Mouse (Mus musculus): ENCODE data around the gene Terb2. TPM values are rescaled to one million over a fixed set of nuclear protein-coding genes. Genes with fewer than 3 reads are reported as not detected.

Gene Terb2
- polyA plus RNA-seq, 1 experiment from 2014 or later = not detected

- Histone ChIP-seq H3K4me2 (no peak overlapping the region), H3K9me3 (replicated peaks) (no peaks in the 10 kb centered on the region), H3K36me3 (no peaks in the 10 kb centered on the region), H3K4me3 (replicated peaks) (no peak overlapping the region), H3K9ac (no peak overlapping the region), H3K4me1 (peaks cover 14% of the 10 kb centered on the region), H3K27ac (no peak overlapping the region), H3K27me3 (no peaks in the 10 kb centered on the region)
- no peak for ATAC-seq (replicated peaks; ENCODE audit: low FRiP score)
Observed at GRCm38 (mm10) chr2:122236321-122236720, 50.2 kb downstream of the Terb2 start.

GRCm38 (mm10) chr2:122237891-122238470 is 51.9 kb downstream of the Terb2 start:
- 87% methylated on average over 2 of the region's 2 CpGs for WGBS

GRCm38 (mm10) chr2:122240735-122241134 is 54.7 kb downstream of the Terb2 start:
- Histone ChIP-seq H3K4me2 (no peak overlapping the region), H3K9me3 (replicated peaks) (no peaks in the 10 kb centered on the region), H3K4me1 (peaks cover 13% of the 10 kb centered on the region; the same call in 1 of the 2 replicates), H3K36me3 (no peaks in the 10 kb centered on the region), H3K9ac (no peak overlapping the region), H3K27ac (no peak overlapping the region), H3K4me3 (replicated peaks) (no peak overlapping the region), H3K27me3 (no peaks in the 10 kb centered on the region)
- no peak for ATAC-seq (replicated peaks; ENCODE audit: low FRiP score)

More at GRCm38 (mm10) chr2:122237891-122238470, 51.9 kb downstream of the Terb2 start:
- Histone ChIP-seq H3K9me3 (replicated peaks) (no peaks in the 10 kb centered on the region), H3K4me1 (peaks cover 14% of the 10 kb centered on the region), H3K27ac (no peak overlapping the region), H3K36me3 (no peaks in the 10 kb centered on the region), H3K27me3 (no peaks in the 10 kb centered on the region), H3K9ac (no peak overlapping the region), H3K4me2 (no peak overlapping the region), H3K4me3 (replicated peaks) (no peak overlapping the region)
- ATAC-seq (replicated peaks; ENCODE audit: low FRiP score) = no peak

GRCm38 (mm10) chr2:122241226-122241625 is 55.2 kb downstream of the Terb2 start:
- Histone ChIP-seq H3K4me1 (peaks cover 12% of the 10 kb centered on the region; the same call in 1 of the 2 replicates), H3K27ac (no peak overlapping the region), H3K4me3 (replicated peaks) (no peak overlapping the region), H3K36me3 (no peaks in the 10 kb centered on the region), H3K9me3 (replicated peaks) (no peaks in the 10 kb centered on the region), H3K4me2 (no peak overlapping the region), H3K27me3 (no peaks in the 10 kb centered on the region), H3K9ac (no peak overlapping the region)
- no peak for ATAC-seq (replicated peaks; ENCODE audit: low FRiP score)
- 87% methylated on average over 4 of the region's 4 CpGs for WGBS

- H3K36me3 ChIP-seq = no peaks in the 10 kb centered on the region
- no peaks in the 10 kb centered on the region for H3K9me3 ChIP-seq (replicated peaks)
- no peak for ATAC-seq (replicated peaks; ENCODE audit: low FRiP score)
- 62% methylated on average over 6 of the region's 6 CpGs for WGBS
- H3K27me3 ChIP-seq = no peaks in the 10 kb centered on the region
- H3K4me2 ChIP-seq = no peak overlapping the region
- no peak overlapping the region for H3K4me3 ChIP-seq (replicated peaks)
- peaks cover 10% of the 10 kb centered on the region; the same call in 1 of the 2 replicates for H3K4me1 ChIP-seq
- H3K27ac ChIP-seq = no peak overlapping the region
- no peak overlapping the region for H3K9ac ChIP-seq
Observed at GRCm38 (mm10) chr2:122241935-122242334, 55.9 kb downstream of the Terb2 start.

- Histone ChIP-seq H3K36me3 (no peaks in the 10 kb centered on the region), H3K4me2 (no peak overlapping the region), H3K27ac (0 out of 2 replicates have a peak overlapping the region, but pooled peaks have one; percentile 48), H3K9ac (no peak overlapping the region), H3K27me3 (no peaks in the 10 kb centered on the region), H3K4me3 (replicated peaks) (no peak overlapping the region), H3K4me1 (peaks cover 10% of the 10 kb centered on the region; the same call in 1 of the 2 replicates), H3K9me3 (replicated peaks) (no peaks in the 10 kb centered on the region)
- 1% methylated on average over 3 of the region's 3 CpGs for WGBS
- ATAC-seq (replicated peaks; ENCODE audit: low FRiP score) = peak; percentile 80
Observed at GRCm38 (mm10) chr2:122243671-122244131, 57.6 kb downstream of the Terb2 start.

- 90% methylated on average over 10 of the region's 10 CpGs for WGBS
- no peaks in the 10 kb centered on the region for H3K27me3 ChIP-seq
- peaks cover 10% of the 10 kb centered on the region; the same call in 1 of the 2 replicates for H3K4me1 ChIP-seq
- no peaks in the 10 kb centered on the region for H3K9me3 ChIP-seq (replicated peaks)
- ATAC-seq (replicated peaks; ENCODE audit: low FRiP score) = no peak
- no peak overlapping the region for H3K4me3 ChIP-seq (replicated peaks)
- no peaks in the 10 kb centered on the region for H3K36me3 ChIP-seq
- no peak overlapping the region for H3K4me2 ChIP-seq
- no peak overlapping the region for H3K9ac ChIP-seq
- H3K27ac ChIP-seq = no peak overlapping the region
Observed at GRCm38 (mm10) chr2:122247786-122248185, 61.7 kb downstream of the Terb2 start.

- Histone ChIP-seq H3K4me3 (replicated peaks) (no peak overlapping the region), H3K27me3 (no peaks in the 10 kb centered on the region), H3K9ac (no peak overlapping the region), H3K4me2 (no peak overlapping the region), H3K4me1 (no peaks in the 10 kb centered on the region), H3K27ac (no peak overlapping the region), H3K9me3 (replicated peaks) (no peaks in the 10 kb centered on the region), H3K36me3 (0 out of 2 replicates have a peak, but pooled peaks cover 2% of the 10 kb centered on the region)
- 93% methylated on average over 5 of the region's 5 CpGs for WGBS
- no peak for ATAC-seq (replicated peaks; ENCODE audit: low FRiP score)
Observed at GRCm38 (mm10) chr2:122255997-122256396, 69.9 kb downstream of the Terb2 start.

Other genes starting within 250 kb of the Terb2 start
- gene Ctdspl2, start 230.3 kb upstream of the Terb2 start, polyA plus RNA-seq (2015; fragmentation: Nextera tagmentation; extraction: Ambion mirVana) = 54.0 and 58.2 TPM in 2 replicates
- 0.30 and 0.36 TPM in 2 replicates for gene Mageb3, start 230.2 kb upstream of the Terb2 start, polyA plus RNA-seq (2015; fragmentation: Nextera tagmentation; extraction: Ambion mirVana)
- gene Eif3j1, start 157.7 kb upstream of the Terb2 start, polyA plus RNA-seq (2015; fragmentation: Nextera tagmentation; extraction: Ambion mirVana) = 12.1 and 12.5 TPM in 2 replicates
- 9.1 and 9.8 TPM in 2 replicates for gene Spg11, start 67.9 kb upstream of the Terb2 start, polyA plus RNA-seq (2015; fragmentation: Nextera tagmentation; extraction: Ambion mirVana)
- gene B2m, start 38.6 kb upstream of the Terb2 start, polyA plus RNA-seq (2015; fragmentation: Nextera tagmentation; extraction: Ambion mirVana) = 234 and 241 TPM in 2 replicates
- 0.09 TPM in 1 of 2 replicates, not detected in the other for gene Trim69, start 25.6 kb upstream of the Terb2 start, polyA plus RNA-seq (2015; fragmentation: Nextera tagmentation; extraction: Ambion mirVana)
- 0.06 TPM in 1 of 2 replicates, not detected in the other for gene Patl2, start 83 bp upstream of the Terb2 start, polyA plus RNA-seq (2015; fragmentation: Nextera tagmentation; extraction: Ambion mirVana)
- 41.0 and 41.6 TPM in 2 replicates for gene Sord, start 48.5 kb downstream of the Terb2 start, polyA plus RNA-seq (2015; fragmentation: Nextera tagmentation; extraction: Ambion mirVana)
- 0.10 and 0.19 TPM in 2 replicates for gene Duox2, start 112.2 kb downstream of the Terb2 start, polyA plus RNA-seq (2015; fragmentation: Nextera tagmentation; extraction: Ambion mirVana)
- 0.17 TPM in 1 of 2 replicates, not detected in the other for gene Duoxa2, start 112.6 kb downstream of the Terb2 start, polyA plus RNA-seq (2015; fragmentation: Nextera tagmentation; extraction: Ambion mirVana)
- gene Duoxa1, start 127.5 kb downstream of the Terb2 start, polyA plus RNA-seq (2015; fragmentation: Nextera tagmentation; extraction: Ambion mirVana) = 0.10 TPM in 1 of 2 replicates, not detected in the other
- gene Duox1, start 129.4 kb downstream of the Terb2 start, polyA plus RNA-seq (2015; fragmentation: Nextera tagmentation; extraction: Ambion mirVana) = 0.04 TPM in 1 of 2 replicates, not detected in the other
- 2.4 and 2.6 TPM in 2 replicates for gene Shf, start 182.9 kb downstream of the Terb2 start, polyA plus RNA-seq (2015; fragmentation: Nextera tagmentation; extraction: Ambion mirVana)
- gene Slc28a2, start 240.2 kb downstream of the Terb2 start, polyA plus RNA-seq (2015; fragmentation: Nextera tagmentation; extraction: Ambion mirVana) = 0.54 and 0.82 TPM in 2 replicates

Measured in kidney, embryonic 15.5 days (tissue).